Mouse (Mus musculus) kidney, adult 2 months (tissue): ENCODE data around the gene Ftl1. TPM values are rescaled to one million over a fixed set of nuclear protein-coding genes. Genes with fewer than 3 reads are reported as not detected.

ENCODE experiments used
- DNase-seq: peaks from one replicate; pipeline ENCODE4 v3.0.0; 2021
- H3K27ac ChIP-seq: fragments of 200-500 bp; 2 replicates; pipeline ENCODE4 v1.5.1; 2012; ENCODE audit warnings: low read depth, low read length, control low read depth, inconsistent platforms; ENCODE audit not compliant: insufficient read depth
- H3K27me3 ChIP-seq: fragments of 200-500 bp; replicated peaks from 2 replicates; pipeline ENCODE4 v1.6.1; 2012; ENCODE audit warnings: mild to moderate bottlenecking, moderate library complexity, low read length, inconsistent platforms; ENCODE audit not compliant: control insufficient read depth, insufficient read depth
- H3K36me3 ChIP-seq: fragments of 200-500 bp; 2 replicates; pipeline ENCODE4 v1.6.1; 2012; ENCODE audit warnings: mild to moderate bottlenecking, moderate library complexity, low read length, inconsistent platforms; ENCODE audit not compliant: control insufficient read depth, insufficient read depth
- H3K4me1 ChIP-seq: fragments of 200-500 bp; 2 replicates; pipeline ENCODE4 v1.6.1; 2011; ENCODE audit warnings: low read length; ENCODE audit not compliant: control insufficient read depth, insufficient read depth
- H3K4me3 ChIP-seq: fragments of 200-500 bp; 2 replicates; pipeline ENCODE4 v1.5.1; 2011; ENCODE audit warnings: mild to moderate bottlenecking, low read depth, low read length, control low read depth; ENCODE audit not compliant: insufficient read depth
- CTCF ChIP-seq: fragments of 200-500 bp; conservative IDR thresholded peaks from 2 replicates; pipeline ENCODE4 v1.5.1; 2011; ENCODE audit warnings: low read depth, mild to moderate bottlenecking, control low read depth, low read length, moderate library complexity, mixed read lengths; ENCODE audit not compliant: insufficient read depth, insufficient read length
- POLR2A ChIP-seq: fragments of 200-500 bp; IDR thresholded peaks from one replicate; pipeline ENCODE4 v1.6.1; 2011; ENCODE audit warnings: low read depth, low read length, control low read depth
- WGBS: fragments of 180-500 bp; shearing (Covaris S2); methylation state at CpG from one replicate; pipeline ENCODE4 v1.1.7; 2018; 5-methylcytosine and 5-hydroxymethylcytosine counted together
- polyA plus RNA-seq: library from polyadenylated mRNA; depleted of rRNA; stranded (reverse); fragments of >200 nt; gene quantifications from 2 replicates; pipeline ENCODE4 v1.2.3, GENCODE M21; 2012

The Ftl1 gene
- polyA plus RNA-seq, 1 experiment = 8,155 TPM

GRCm38 (mm10) chr7:45419859-45420614, 39.6 kb downstream of the Ftl1 start:
- no peak overlapping the region for H3K4me3 ChIP-seq
- TF ChIP-seq POLR2A = no peak
- no peak for TF ChIP-seq CTCF
- H3K27me3 ChIP-seq = no peaks in the 10 kb centered on the region
- WGBS = 27% methylated on average over 27 of the region's 27 CpGs
- H3K27ac ChIP-seq = no peak overlapping the region
- no peaks in the 10 kb centered on the region; the same call in 1 of the 2 replicates for H3K36me3 ChIP-seq
- no peak for DNase-seq
- no peaks in the 10 kb centered on the region for H3K4me1 ChIP-seq

- H3K4me3 ChIP-seq = no peak overlapping the region
- DNase-seq = no peak
- no peaks in the 10 kb centered on the region; the same call in 1 of the 2 replicates for H3K36me3 ChIP-seq
- TF ChIP-seq CTCF (no peak), POLR2A (no peak)
- no peak overlapping the region for H3K27ac ChIP-seq
- H3K27me3 ChIP-seq = no peaks in the 10 kb centered on the region
- no peaks in the 10 kb centered on the region; the same call in 1 of the 2 replicates for H3K4me1 ChIP-seq
- 11% methylated on average over 13 of the region's 13 CpGs for WGBS
Observed at GRCm38 (mm10) chr7:45417962-45418492, 41.7 kb downstream of the Ftl1 start.

- DNase-seq = no peak
- H3K27me3 ChIP-seq = no peaks in the 10 kb centered on the region
- H3K4me1 ChIP-seq = no peaks in the 10 kb centered on the region; the same call in 1 of the 2 replicates
Observed at GRCm38 (mm10) chr7:45415636-45416035, 44.0 kb downstream of the Ftl1 start.

GRCm38 (mm10) chr7:45414740-45415224, 44.9 kb downstream of the Ftl1 start:
- H3K27ac ChIP-seq = no peak overlapping the region
- no peaks in the 10 kb centered on the region for H3K36me3 ChIP-seq
- H3K4me3 ChIP-seq = no peak overlapping the region
- TF ChIP-seq CTCF (no peak), POLR2A (no peak)
- 47% methylated on average over 12 of the region's 12 CpGs for WGBS
- no peaks in the 10 kb centered on the region; the same call in 1 of the 2 replicates for H3K4me1 ChIP-seq
- no peaks in the 10 kb centered on the region for H3K27me3 ChIP-seq
- no peak for DNase-seq

More at GRCm38 (mm10) chr7:45415636-45416035, 44.0 kb downstream of the Ftl1 start:
- H3K36me3 ChIP-seq = no peaks in the 10 kb centered on the region
- H3K4me3 ChIP-seq = no peak overlapping the region
- TF ChIP-seq CTCF = no peak
- no peak for TF ChIP-seq POLR2A
- WGBS = 41% methylated on average over 37 of the region's 37 CpGs
- no peak overlapping the region for H3K27ac ChIP-seq

- WGBS = 3% methylated on average over 27 of the region's 27 CpGs
- Histone ChIP-seq H3K4me3 (peak overlapping the region; percentile 38), H3K4me1 (no peaks in the 10 kb centered on the region; the same call in 1 of the 2 replicates), H3K27ac (no peak overlapping the region), H3K36me3 (no peaks in the 10 kb centered on the region), H3K27me3 (no peaks in the 10 kb centered on the region)
- no peak for TF ChIP-seq CTCF
- no peak for TF ChIP-seq POLR2A
- DNase-seq = no peak
Observed at GRCm38 (mm10) chr7:45413864-45414739, 45.6 kb downstream of the Ftl1 start.

- no peaks in the 10 kb centered on the region for H3K36me3 ChIP-seq
- H3K27ac ChIP-seq = no peak within 1 kb of the TSS
- peak; percentile 27 for DNase-seq
- H3K27me3 ChIP-seq = no peaks in the 10 kb centered on the region
- TF ChIP-seq CTCF (no peak), POLR2A (no peak)
- WGBS = 4% methylated on average over 45 of the region's 45 CpGs
- peak within 1 kb of the TSS; percentile 38 for H3K4me3 ChIP-seq
- no peaks in the 10 kb centered on the region; the same call in 1 of the 2 replicates for H3K4me1 ChIP-seq
Observed at GRCm38 (mm10) chr7:45413113-45413863, 46.4 kb downstream of the Ftl1 start, which contains the start of gene Ntf5. Ntf5 (plus strand) TSS chr7:45413695.
